Mouse (Mus musculus) hindbrain, embryonic 13.5 days (tissue): ENCODE data around the gene Mylk3. TPM values are rescaled to one million over a fixed set of nuclear protein-coding genes. Genes with fewer than 3 reads are reported as not detected.

Experiments used
- ATAC-seq: fragments of 200-750 bp; cut with Nextera tagmentation; 2 replicates; pipeline ENCODE4 v1.8.0; 2017; ENCODE audit warnings: moderate TSS enrichment; ENCODE audit not compliant: low FRiP score
- H3K27ac ChIP-seq: fragments of 300-500 bp; sonication (generic); 2 replicates; pipeline ENCODE4 v1.5.1; 2015; ENCODE audit warnings: inconsistent platforms, mild to moderate bottlenecking, moderate library complexity
- H3K27me3 ChIP-seq: fragments of 300-500 bp; sonication (generic); 2 replicates; pipeline ENCODE4 v1.6.1; 2015; ENCODE audit warnings: mild to moderate bottlenecking, inconsistent platforms
- H3K36me3 ChIP-seq: fragments of 300-500 bp; sonication (generic); 2 replicates; pipeline ENCODE4 v1.6.1; 2015; ENCODE audit warnings: mild to moderate bottlenecking, inconsistent platforms
- H3K4me1 ChIP-seq: fragments of 300-500 bp; sonication (generic); replicated peaks from 2 replicates; pipeline ENCODE4 v1.6.1; 2015; ENCODE audit warnings: inconsistent platforms
- H3K4me2 ChIP-seq: fragments of 300-500 bp; sonication (generic); 2 replicates; pipeline ENCODE4 v1.6.1; 2015; ENCODE audit warnings: inconsistent platforms, mild to moderate bottlenecking, moderate library complexity
- H3K4me3 ChIP-seq: fragments of 300-500 bp; sonication (generic); 2 replicates; pipeline ENCODE4 v1.5.1; 2015; ENCODE audit warnings: mild to moderate bottlenecking, inconsistent platforms
- H3K9ac ChIP-seq: fragments of 300-500 bp; sonication (generic); 2 replicates; pipeline ENCODE4 v1.6.1; 2015; ENCODE audit warnings: mild to moderate bottlenecking, inconsistent platforms
- H3K9me3 ChIP-seq: fragments of 300-500 bp; sonication (generic); 2 replicates; pipeline ENCODE4 v1.6.1; 2016; ENCODE audit warnings: inconsistent platforms
- WGBS: fragments of 180-500 bp; shearing (Covaris S2); methylation state at CpG from one replicate; pipeline ENCODE4 v1.1.7; 2015; 5-methylcytosine and 5-hydroxymethylcytosine counted together
- polyA plus RNA-seq: library from polyadenylated mRNA; unstranded; fragments of >200 nt; fragmentation: Nextera tagmentation; extraction: Ambion mirVana; gene quantifications from 2 replicates; pipeline ENCODE4 v1.2.1, GENCODE M21; 2015

The Mylk3 gene
- polyA plus RNA-seq, 1 experiment from 2014 or later: 0.39 TPM

GRCm38 (mm10) chr8:85405961-85406360 lies 19.8 kb upstream of the Mylk3 start:
- no peak for ATAC-seq
- Histone ChIP-seq H3K4me3 (no peak overlapping the region), H3K36me3 (peaks cover 12% of the 10 kb centered on the region; the same call in 1 of the 2 replicates), H3K4me2 (no peak overlapping the region), H3K4me1 (no peaks in the 10 kb centered on the region; the same call in 1 of the 2 replicates), H3K9ac (no peak overlapping the region), H3K9me3 (no peaks in the 10 kb centered on the region), H3K27ac (no peak overlapping the region), H3K27me3 (no peaks in the 10 kb centered on the region)
- WGBS: 71% methylated on average over 10 of the region's 10 CpGs

- H3K4me2 ChIP-seq: no peak overlapping the region
- 43% methylated on average over 3 of the region's 3 CpGs for WGBS
- H3K4me3 ChIP-seq: no peak overlapping the region
- no peak overlapping the region for H3K27ac ChIP-seq
- no peaks in the 10 kb centered on the region for H3K27me3 ChIP-seq
- ATAC-seq: no peak
- peaks cover 10% of the 10 kb centered on the region; the same call in 1 of the 2 replicates for H3K36me3 ChIP-seq
- H3K9me3 ChIP-seq: no peaks in the 10 kb centered on the region
- H3K4me1 ChIP-seq: no peaks in the 10 kb centered on the region; the same call in 1 of the 2 replicates
- no peak overlapping the region for H3K9ac ChIP-seq
These were observed 19.3 kb upstream of the Mylk3 start for GRCm38 (mm10) chr8:85405418-85405817.

DNA sequence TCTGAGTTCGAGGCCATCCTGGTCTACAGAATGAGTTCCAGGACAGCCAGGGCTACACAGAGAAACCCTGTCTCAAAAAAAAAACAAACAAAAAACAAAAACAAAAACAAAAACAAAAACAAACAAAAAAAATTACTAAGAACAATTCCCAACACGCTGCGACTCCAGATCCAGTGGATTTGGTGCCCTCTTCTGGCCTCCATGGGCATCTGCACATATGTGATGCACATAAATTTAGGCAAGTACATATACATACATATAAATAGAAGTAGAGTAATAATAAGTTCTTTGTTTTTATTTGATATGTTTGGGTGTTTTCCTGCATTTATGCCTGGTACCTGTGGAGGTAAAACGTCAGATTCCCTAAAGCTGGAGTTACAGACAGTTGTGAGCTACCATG lies 12.4 kb upstream of the Mylk3 start:
- Histone ChIP-seq H3K27ac (no peak overlapping the region), H3K9me3 (no peaks in the 10 kb centered on the region), H3K9ac (no peak overlapping the region), H3K27me3 (no peaks in the 10 kb centered on the region), H3K4me2 (no peak overlapping the region), H3K36me3 (no peaks in the 10 kb centered on the region), H3K4me3 (no peak overlapping the region), H3K4me1 (no peaks in the 10 kb centered on the region)
- no peak for ATAC-seq
- WGBS: 91% methylated on average over 4 of the region's 4 CpGs

DNA sequence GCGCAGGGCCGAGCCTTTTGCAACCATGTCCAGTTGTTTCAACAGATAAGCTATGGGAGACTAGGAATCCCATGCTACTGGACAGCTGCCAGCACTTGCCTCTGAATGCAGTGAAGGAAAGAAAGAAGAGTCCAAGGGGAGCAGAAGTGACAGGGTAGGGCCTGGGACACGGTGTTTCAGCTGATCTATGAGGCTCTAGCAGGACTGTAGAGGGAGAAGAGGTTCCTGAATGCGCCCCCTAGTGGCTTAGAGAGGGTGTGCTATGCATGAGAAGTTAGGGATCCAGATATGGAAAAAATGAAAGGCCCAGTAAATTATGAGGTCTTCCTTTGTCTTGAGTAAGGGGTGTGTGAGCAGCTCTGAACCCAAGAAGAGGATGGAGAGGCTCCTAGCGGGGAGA lies 11.4 kb upstream of the Mylk3 start:
- Histone ChIP-seq H3K9me3 (no peaks in the 10 kb centered on the region), H3K36me3 (no peaks in the 10 kb centered on the region), H3K27ac (no peak overlapping the region), H3K9ac (no peak overlapping the region), H3K4me2 (no peak overlapping the region), H3K4me1 (no peaks in the 10 kb centered on the region), H3K27me3 (no peaks in the 10 kb centered on the region), H3K4me3 (no peak overlapping the region)
- WGBS: 54% methylated on average over 5 of the region's 5 CpGs
- no peak for ATAC-seq

DNA sequence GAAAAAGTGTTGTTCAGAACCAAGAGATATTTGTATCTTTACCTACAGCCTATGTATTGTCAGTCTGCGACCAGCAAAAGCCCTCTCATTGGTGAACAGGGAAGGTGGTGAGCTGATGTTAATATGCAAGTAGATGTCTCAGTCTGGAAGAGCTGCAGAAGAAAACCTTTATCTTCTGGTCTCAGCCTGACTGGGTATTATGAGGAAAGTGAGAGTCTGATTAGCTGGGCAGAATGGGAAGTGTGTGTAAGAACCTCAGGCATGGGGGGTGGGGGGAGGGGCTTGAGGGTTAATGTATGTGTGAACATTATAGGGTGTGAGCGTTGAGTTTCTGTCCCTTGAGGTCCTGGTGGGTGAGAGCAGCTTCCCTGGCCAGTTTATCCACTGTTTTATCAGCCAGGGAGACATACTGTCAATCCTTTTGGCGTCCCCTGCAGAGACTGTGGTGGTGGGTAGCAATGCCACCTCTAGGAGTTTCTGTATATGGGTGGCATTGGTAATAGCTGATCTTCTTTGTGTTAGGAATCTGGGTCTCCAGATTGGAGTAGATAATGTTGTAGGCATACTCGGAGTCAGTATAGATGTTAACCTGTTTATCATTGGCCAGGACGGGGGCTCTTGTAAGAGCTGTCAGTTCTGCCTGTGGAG lies 10.4 kb upstream of the Mylk3 start:
- Histone ChIP-seq H3K27ac (no peak overlapping the region), H3K27me3 (no peaks in the 10 kb centered on the region), H3K4me3 (no peak overlapping the region), H3K4me2 (no peak overlapping the region), H3K4me1 (no peaks in the 10 kb centered on the region), H3K9ac (no peak overlapping the region), H3K9me3 (no peaks in the 10 kb centered on the region), H3K36me3 (no peaks in the 10 kb centered on the region)
- WGBS: 86% methylated on average over 5 of the region's 5 CpGs
- no peak for ATAC-seq

DNA sequence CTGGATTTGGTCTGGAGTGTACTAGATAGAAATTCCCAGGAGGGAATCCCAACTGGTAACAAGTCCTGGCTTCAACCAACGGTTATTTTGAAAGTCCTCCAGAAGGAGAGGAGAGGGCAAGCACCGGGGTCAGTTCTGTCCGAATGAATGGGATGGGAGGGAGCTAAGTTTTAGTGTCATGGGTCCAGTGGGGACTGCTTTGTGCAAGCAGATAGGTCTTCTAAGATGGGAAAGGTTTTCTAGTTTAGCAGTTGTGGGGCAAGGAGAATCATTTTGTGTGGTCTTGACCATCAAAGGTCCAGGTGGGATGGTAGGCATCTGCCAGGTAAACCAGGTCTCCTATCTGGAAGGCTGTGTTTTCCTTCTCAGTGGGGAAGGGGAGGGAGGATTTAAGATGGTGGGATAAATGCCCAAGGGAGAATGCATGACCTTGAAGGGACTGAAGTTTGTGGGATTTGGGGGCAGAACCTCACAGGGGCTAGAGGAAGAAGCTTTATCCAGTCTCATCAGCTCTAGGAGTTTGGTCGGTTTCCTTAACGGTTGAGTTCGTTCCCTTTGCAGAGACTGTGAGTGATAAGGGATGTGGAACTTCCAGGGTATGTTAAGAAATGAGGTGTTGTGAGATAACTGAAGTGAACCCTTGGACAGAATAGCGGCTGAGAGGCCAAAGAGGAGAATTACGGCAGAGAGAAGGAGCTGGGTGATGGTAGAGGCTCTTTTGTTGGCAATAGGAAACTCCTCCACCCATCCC lies 9.7 kb upstream of the Mylk3 start:
- Histone ChIP-seq H3K27me3 (no peaks in the 10 kb centered on the region), H3K27ac (no peak overlapping the region), H3K4me1 (no peaks in the 10 kb centered on the region), H3K9ac (no peak overlapping the region), H3K36me3 (no peaks in the 10 kb centered on the region), H3K9me3 (no peaks in the 10 kb centered on the region), H3K4me3 (no peak overlapping the region), H3K4me2 (no peak overlapping the region)
- WGBS: 83% methylated on average over 8 of the region's 8 CpGs
- no peak for ATAC-seq

DNA sequence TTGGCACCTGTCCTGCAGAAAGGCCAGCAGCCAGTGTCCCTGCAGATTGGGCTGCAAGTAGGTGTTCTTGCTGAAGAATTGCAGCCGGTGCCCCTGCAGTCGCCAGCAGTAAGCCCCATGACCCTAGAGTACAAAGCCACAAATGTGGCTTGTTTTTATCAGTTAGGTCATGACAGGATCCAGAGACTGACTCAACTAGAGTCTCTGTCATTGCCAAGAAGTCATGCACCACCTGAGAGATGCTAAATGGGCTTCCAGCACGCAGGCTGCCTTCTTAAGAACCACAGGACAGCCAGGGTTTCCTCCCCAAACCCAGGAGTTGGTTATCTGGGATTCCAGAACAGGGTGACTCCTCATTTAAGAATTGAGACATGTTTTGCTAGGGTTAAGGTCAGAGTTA lies 8.9 kb upstream of the Mylk3 start:
- no peak for ATAC-seq
- WGBS: 85% methylated on average over 3 of the region's 3 CpGs
- H3K4me2 ChIP-seq: no peak overlapping the region
- no peaks in the 10 kb centered on the region for H3K27me3 ChIP-seq
- no peak overlapping the region for H3K9ac ChIP-seq
- H3K36me3 ChIP-seq: no peaks in the 10 kb centered on the region
- no peaks in the 10 kb centered on the region for H3K4me1 ChIP-seq
- H3K9me3 ChIP-seq: no peaks in the 10 kb centered on the region
- H3K27ac ChIP-seq: no peak overlapping the region
- H3K4me3 ChIP-seq: no peak overlapping the region

- H3K4me3 ChIP-seq: no peak overlapping the region
- no peak overlapping the region for H3K4me2 ChIP-seq
- no peaks in the 10 kb centered on the region for H3K36me3 ChIP-seq
- H3K9ac ChIP-seq: no peak overlapping the region
- no peaks in the 10 kb centered on the region for H3K4me1 ChIP-seq
- ATAC-seq: no peak
- no peak overlapping the region for H3K27ac ChIP-seq
- H3K9me3 ChIP-seq: no peaks in the 10 kb centered on the region
- no peaks in the 10 kb centered on the region for H3K27me3 ChIP-seq
- 93% methylated on average over 6 of the region's 6 CpGs for WGBS
These were observed 7.1 kb upstream of the Mylk3 start for GRCm38 (mm10) chr8:85393199-85393598.

DNA sequence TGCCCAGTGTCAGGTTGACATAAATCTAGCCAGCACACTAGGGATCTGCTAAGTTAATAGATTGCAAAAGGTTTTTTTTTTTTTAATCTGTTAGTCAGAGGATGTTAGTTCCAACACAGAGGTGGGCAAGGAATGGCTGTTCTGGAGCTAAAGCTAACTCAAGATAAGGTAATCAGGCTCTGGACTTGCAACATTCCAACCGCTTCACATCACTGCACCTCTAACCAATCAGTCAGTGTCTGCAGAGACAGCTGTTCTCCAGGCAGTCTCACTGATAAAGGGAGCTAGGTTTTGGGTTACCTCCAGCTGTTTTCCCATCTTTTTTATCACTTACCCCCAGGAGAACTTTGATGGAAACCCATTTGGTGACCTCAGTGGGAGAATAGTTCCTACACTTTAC lies 5.3 kb upstream of the Mylk3 start:
- 88% methylated on average over 1 of the region's 1 CpGs for WGBS
- Histone ChIP-seq H3K9ac (no peak overlapping the region), H3K4me3 (no peak overlapping the region), H3K4me2 (no peak overlapping the region), H3K9me3 (no peaks in the 10 kb centered on the region), H3K27me3 (no peaks in the 10 kb centered on the region), H3K36me3 (no peaks in the 10 kb centered on the region), H3K27ac (no peak overlapping the region), H3K4me1 (no peaks in the 10 kb centered on the region)
- ATAC-seq: no peak

DNA sequence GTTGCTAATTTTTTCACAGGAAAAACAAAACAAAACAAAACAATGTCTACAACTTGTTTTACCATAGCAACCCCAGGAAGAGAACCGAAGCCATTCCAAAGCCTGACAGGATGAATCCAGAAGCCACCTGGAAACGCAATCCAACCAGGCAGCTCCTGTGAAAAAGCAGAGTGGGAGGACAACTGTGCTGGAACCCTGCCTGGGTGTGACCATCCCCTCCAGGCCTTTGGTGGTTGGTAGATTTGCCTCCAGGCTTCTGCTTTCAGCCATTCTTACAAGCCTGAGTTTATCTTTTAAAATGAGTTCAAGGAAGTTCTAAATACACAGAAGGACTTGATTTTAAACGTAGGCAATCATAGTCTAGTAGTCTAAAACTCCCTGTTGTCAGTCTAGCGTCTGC lies 4.2 kb downstream of the Mylk3 start:
- H3K9me3 ChIP-seq: no peaks in the 10 kb centered on the region
- no peaks in the 10 kb centered on the region for H3K36me3 ChIP-seq
- H3K9ac ChIP-seq: no peak overlapping the region
- no peak overlapping the region for H3K27ac ChIP-seq
- no peaks in the 10 kb centered on the region for H3K4me1 ChIP-seq
- 85% methylated on average over 4 of the region's 4 CpGs for WGBS
- no peaks in the 10 kb centered on the region for H3K27me3 ChIP-seq
- no peak overlapping the region for H3K4me2 ChIP-seq
- no peak for ATAC-seq
- no peak overlapping the region for H3K4me3 ChIP-seq

DNA sequence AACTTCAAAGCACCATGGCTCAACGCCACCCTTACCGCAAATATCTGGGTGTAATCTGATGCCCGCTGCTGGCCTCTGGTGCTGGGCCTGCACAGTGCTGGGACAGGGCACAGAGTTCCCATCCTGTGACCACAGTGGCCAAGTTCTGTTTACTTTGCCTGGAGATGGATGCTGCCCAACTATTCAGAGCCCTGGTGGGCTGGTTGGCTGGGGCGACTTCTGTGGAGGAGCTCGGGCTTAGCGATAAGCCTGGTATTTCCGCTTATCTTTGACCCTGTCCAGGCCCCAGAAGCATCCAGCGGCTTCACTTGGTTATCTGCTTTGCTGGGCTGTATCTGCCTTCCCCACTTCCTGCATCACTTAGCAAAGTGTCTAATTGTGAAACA lies 5.3 kb downstream of the Mylk3 start:
- no peaks in the 10 kb centered on the region for H3K27me3 ChIP-seq
- H3K9ac ChIP-seq: no peak overlapping the region
- no peak overlapping the region for H3K4me3 ChIP-seq
- no peaks in the 10 kb centered on the region for H3K4me1 ChIP-seq
- 82% methylated on average over 8 of the region's 8 CpGs for WGBS
- no peaks in the 10 kb centered on the region for H3K9me3 ChIP-seq
- ATAC-seq: no peak
- H3K36me3 ChIP-seq: no peaks in the 10 kb centered on the region
- H3K4me2 ChIP-seq: no peak overlapping the region
- no peak overlapping the region for H3K27ac ChIP-seq

DNA sequence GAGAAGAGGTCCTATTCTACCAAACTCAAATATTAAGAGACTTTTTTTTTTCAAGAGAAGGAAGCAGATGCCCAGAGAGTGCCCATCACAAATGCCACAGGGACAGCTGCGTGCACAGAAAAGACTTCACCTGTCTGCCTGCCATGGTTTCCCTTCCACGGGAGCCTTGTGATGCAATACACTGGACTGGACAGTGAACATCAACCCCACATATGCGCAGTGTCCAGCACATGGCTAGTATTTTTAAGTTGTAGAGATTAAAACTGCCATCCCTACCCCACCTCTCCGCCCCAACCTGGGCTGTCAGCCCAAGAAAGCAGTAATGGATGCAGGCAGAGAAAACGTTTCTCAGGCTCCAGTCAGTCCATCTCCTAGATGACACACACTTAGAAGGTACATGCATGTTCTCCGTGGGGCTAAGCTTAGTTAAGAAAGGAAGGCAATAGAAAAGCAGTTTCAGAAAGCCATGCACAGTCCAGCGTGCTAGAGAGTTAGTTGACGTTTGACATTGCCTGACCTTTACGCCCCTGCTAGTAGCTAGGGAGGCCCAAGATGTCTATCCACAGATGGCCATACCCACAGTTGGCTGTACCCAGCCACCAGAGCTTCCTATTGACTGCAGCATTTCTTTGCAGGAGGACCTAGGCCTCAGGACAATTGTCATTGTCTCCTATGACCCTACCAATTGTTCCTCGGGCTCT lies 5.9 kb downstream of the Mylk3 start:
- Histone ChIP-seq H3K27me3 (no peaks in the 10 kb centered on the region), H3K4me1 (no peaks in the 10 kb centered on the region), H3K9ac (no peak overlapping the region), H3K27ac (no peak overlapping the region), H3K9me3 (no peaks in the 10 kb centered on the region), H3K4me2 (no peak overlapping the region), H3K36me3 (no peaks in the 10 kb centered on the region), H3K4me3 (no peak overlapping the region)
- no peak for ATAC-seq
- WGBS: 82% methylated on average over 10 of the region's 10 CpGs
